Mouse (Mus musculus): ENCODE measurements at regions not wholly inside any gene's neighbourhood (a gene's known extent, or its start where the extent isn't known, plus 50 kb on each side); places are given as distances from the start of the nearest gene placed in this dataset.

- Histone ChIP-seq H3K36me3 (ENCODE audit: control insufficient read depth, insufficient read depth, low read length) (no peaks in the 10 kb centered on the region), H3K27me3 (ENCODE audit: control insufficient read depth, insufficient read depth, low read length) (no peaks in the 10 kb centered on the region), H3K4me1 (ENCODE audit: control insufficient read depth, insufficient read depth, low read length) (no peaks in the 10 kb centered on the region), H3K4me3 (ENCODE audit: low read depth, low read length) (no peak overlapping the region), H3K9ac (ENCODE audit: low read length) (no peak overlapping the region), H3K4me2 (ENCODE audit: low read depth) (no peak overlapping the region), H3K27ac (ENCODE audit: low read depth, low read length) (no peak overlapping the region), H3K9me3 (ENCODE audit: control insufficient read depth, low read length) (no peaks in the 10 kb centered on the region)
- DNase-seq (ENCODE audit: low spot score): no peak
- no peak for ATAC-seq (ENCODE audit: insufficient read depth, low FRiP score, low TSS enrichment)
- WGBS: 76% methylated on average over 3 of the region's 3 CpGs
Measured at GRCm38 (mm10) chr5:46059910-46060309, 202.5 kb upstream of the Lcorl start.

GRCm38 (mm10) chr5:46054850-46055249, 197.4 kb upstream of the Lcorl start:
- Histone ChIP-seq H3K36me3 (ENCODE audit: control insufficient read depth, insufficient read depth, low read length) (no peaks in the 10 kb centered on the region), H3K4me2 (ENCODE audit: low read depth) (no peak overlapping the region), H3K27me3 (ENCODE audit: control insufficient read depth, insufficient read depth, low read length) (no peaks in the 10 kb centered on the region), H3K9ac (ENCODE audit: low read length) (no peak overlapping the region), H3K9me3 (ENCODE audit: control insufficient read depth, low read length) (no peaks in the 10 kb centered on the region), H3K27ac (ENCODE audit: low read depth, low read length) (no peak overlapping the region), H3K4me3 (ENCODE audit: low read depth, low read length) (no peak overlapping the region), H3K4me1 (ENCODE audit: control insufficient read depth, insufficient read depth, low read length) (no peaks in the 10 kb centered on the region)
- ATAC-seq (ENCODE audit: insufficient read depth, low FRiP score, low TSS enrichment) (no peak), DNase-seq (ENCODE audit: low spot score) (no peak)
- 91% methylated on average over 2 of the region's 2 CpGs for WGBS

GRCm38 (mm10) chr5:46042684-46043348, 185.4 kb upstream of the Lcorl start:
- Histone ChIP-seq H3K4me3 (ENCODE audit: low read depth, low read length) (no peak overlapping the region), H3K9ac (ENCODE audit: low read length) (no peak overlapping the region), H3K36me3 (ENCODE audit: control insufficient read depth, insufficient read depth, low read length) (no peaks in the 10 kb centered on the region), H3K4me1 (ENCODE audit: control insufficient read depth, insufficient read depth, low read length) (no peaks in the 10 kb centered on the region), H3K27me3 (ENCODE audit: control insufficient read depth, insufficient read depth, low read length) (no peaks in the 10 kb centered on the region), H3K27ac (ENCODE audit: low read depth, low read length) (no peak overlapping the region), H3K4me2 (ENCODE audit: low read depth) (no peak overlapping the region), H3K9me3 (ENCODE audit: control insufficient read depth, low read length) (no peaks in the 10 kb centered on the region)
- ATAC-seq (ENCODE audit: insufficient read depth, low FRiP score, low TSS enrichment) (no peak; the same call in 1 of the 2 replicates), DNase-seq (ENCODE audit: low spot score) (no peak)
- 84% methylated on average over 6 of the region's 6 CpGs for WGBS

- Histone ChIP-seq H3K4me1 (ENCODE audit: control insufficient read depth, insufficient read depth, low read length) (no peaks in the 10 kb centered on the region), H3K27me3 (ENCODE audit: control insufficient read depth, insufficient read depth, low read length) (no peaks in the 10 kb centered on the region), H3K36me3 (ENCODE audit: control insufficient read depth, insufficient read depth, low read length) (no peaks in the 10 kb centered on the region), H3K9ac (ENCODE audit: low read length) (no peak overlapping the region), H3K4me2 (ENCODE audit: low read depth) (no peak overlapping the region), H3K9me3 (ENCODE audit: control insufficient read depth, low read length) (no peaks in the 10 kb centered on the region), H3K4me3 (ENCODE audit: low read depth, low read length) (no peak overlapping the region), H3K27ac (ENCODE audit: low read depth, low read length) (no peak overlapping the region)
- 78% methylated on average over 8 of the region's 8 CpGs for WGBS
- ATAC-seq (ENCODE audit: insufficient read depth, low FRiP score, low TSS enrichment) (no peak), DNase-seq (ENCODE audit: low spot score) (no peak)
Measured at GRCm38 (mm10) chr5:46033008-46033676, 175.7 kb upstream of the Lcorl start.

- no peak overlapping the region for H3K27ac ChIP-seq (ENCODE audit: low read depth, low read length)
- ATAC-seq (ENCODE audit: insufficient read depth, low FRiP score, low TSS enrichment) (no peak), DNase-seq (ENCODE audit: low spot score) (no peak)
- H3K27me3 ChIP-seq (ENCODE audit: control insufficient read depth, insufficient read depth, low read length): no peaks in the 10 kb centered on the region
- H3K4me2 ChIP-seq (ENCODE audit: low read depth): no peak overlapping the region
- H3K4me1 ChIP-seq (ENCODE audit: control insufficient read depth, insufficient read depth, low read length): no peaks in the 10 kb centered on the region
- no peaks in the 10 kb centered on the region for H3K36me3 ChIP-seq (ENCODE audit: control insufficient read depth, insufficient read depth, low read length)
- no peak overlapping the region for H3K9ac ChIP-seq (ENCODE audit: low read length)
- no peaks in the 10 kb centered on the region for H3K9me3 ChIP-seq (ENCODE audit: control insufficient read depth, low read length)
- no peak overlapping the region for H3K4me3 ChIP-seq (ENCODE audit: low read depth, low read length)
- WGBS: 91% methylated on average over 2 of the region's 2 CpGs
Measured at GRCm38 (mm10) chr5:46032206-46032605, 174.8 kb upstream of the Lcorl start.

- Histone ChIP-seq H3K27me3 (ENCODE audit: control insufficient read depth, insufficient read depth, low read length) (no peaks in the 10 kb centered on the region), H3K27ac (ENCODE audit: low read depth, low read length) (no peak overlapping the region), H3K4me1 (ENCODE audit: control insufficient read depth, insufficient read depth, low read length) (no peaks in the 10 kb centered on the region; the same call in 1 of the 2 replicates), H3K9me3 (ENCODE audit: control insufficient read depth, low read length) (no peaks in the 10 kb centered on the region), H3K36me3 (ENCODE audit: control insufficient read depth, insufficient read depth, low read length) (no peaks in the 10 kb centered on the region), H3K4me2 (ENCODE audit: low read depth) (no peak overlapping the region), H3K4me3 (ENCODE audit: low read depth, low read length) (no peak overlapping the region), H3K9ac (ENCODE audit: low read length) (no peak overlapping the region)
- no peak for ATAC-seq (ENCODE audit: insufficient read depth, low FRiP score, low TSS enrichment)
- 48% methylated on average over 3 of the region's 3 CpGs for WGBS
- no peak for DNase-seq (ENCODE audit: low spot score)
Measured at GRCm38 (mm10) chr5:46024138-46024537, 166.7 kb upstream of the Lcorl start.

- H3K4me2 ChIP-seq (ENCODE audit: low read depth): no peak overlapping the region
- H3K4me1 ChIP-seq (ENCODE audit: control insufficient read depth, insufficient read depth, low read length): no peaks in the 10 kb centered on the region; the same call in 1 of the 2 replicates
- H3K4me3 ChIP-seq (ENCODE audit: low read depth, low read length): no peak overlapping the region
- H3K27me3 ChIP-seq (ENCODE audit: control insufficient read depth, insufficient read depth, low read length): no peaks in the 10 kb centered on the region
- H3K9me3 ChIP-seq (ENCODE audit: control insufficient read depth, low read length): no peaks in the 10 kb centered on the region
- ATAC-seq (ENCODE audit: insufficient read depth, low FRiP score, low TSS enrichment) (no peak), DNase-seq (ENCODE audit: low spot score) (no peak)
- WGBS: 79% methylated on average over 6 of the region's 6 CpGs
- no peak overlapping the region for H3K27ac ChIP-seq (ENCODE audit: low read depth, low read length)
- no peaks in the 10 kb centered on the region for H3K36me3 ChIP-seq (ENCODE audit: control insufficient read depth, insufficient read depth, low read length)
- H3K9ac ChIP-seq (ENCODE audit: low read length): no peak overlapping the region
Measured at GRCm38 (mm10) chr5:46023456-46023855, 166.0 kb upstream of the Lcorl start.

- Histone ChIP-seq H3K4me3 (ENCODE audit: low read depth, low read length) (no peak overlapping the region), H3K27ac (ENCODE audit: low read depth, low read length) (no peak overlapping the region), H3K36me3 (ENCODE audit: control insufficient read depth, insufficient read depth, low read length) (no peaks in the 10 kb centered on the region), H3K4me2 (ENCODE audit: low read depth) (no peak overlapping the region), H3K4me1 (ENCODE audit: control insufficient read depth, insufficient read depth, low read length) (no peaks in the 10 kb centered on the region; the same call in 1 of the 2 replicates), H3K9me3 (ENCODE audit: control insufficient read depth, low read length) (no peaks in the 10 kb centered on the region), H3K9ac (ENCODE audit: low read length) (no peak overlapping the region), H3K27me3 (ENCODE audit: control insufficient read depth, insufficient read depth, low read length) (no peaks in the 10 kb centered on the region)
- no peak for ATAC-seq (ENCODE audit: insufficient read depth, low FRiP score, low TSS enrichment)
- no peak for DNase-seq (ENCODE audit: low spot score)
- WGBS: 59% methylated on average over 7 of the region's 7 CpGs
Measured at GRCm38 (mm10) chr5:46022047-46022422, 164.6 kb upstream of the Lcorl start.

GRCm38 (mm10) chr5:46021398-46022046, 164.1 kb upstream of the Lcorl start:
- WGBS: 80% methylated on average over 2 of the region's 2 CpGs
- Histone ChIP-seq H3K9ac (ENCODE audit: low read length) (no peak overlapping the region), H3K27ac (ENCODE audit: low read depth, low read length) (no peak overlapping the region), H3K36me3 (ENCODE audit: control insufficient read depth, insufficient read depth, low read length) (no peaks in the 10 kb centered on the region), H3K4me3 (ENCODE audit: low read depth, low read length) (no peak overlapping the region), H3K4me2 (ENCODE audit: low read depth) (no peak overlapping the region), H3K4me1 (ENCODE audit: control insufficient read depth, insufficient read depth, low read length) (no peaks in the 10 kb centered on the region; the same call in 1 of the 2 replicates), H3K27me3 (ENCODE audit: control insufficient read depth, insufficient read depth, low read length) (no peaks in the 10 kb centered on the region), H3K9me3 (ENCODE audit: control insufficient read depth, low read length) (no peaks in the 10 kb centered on the region)
- ATAC-seq (ENCODE audit: insufficient read depth, low FRiP score, low TSS enrichment) (no peak), DNase-seq (ENCODE audit: low spot score) (no peak)
